Mouse (Mus musculus): ENCODE data around the gene Cnn3.

The Cnn3 gene

DNA sequence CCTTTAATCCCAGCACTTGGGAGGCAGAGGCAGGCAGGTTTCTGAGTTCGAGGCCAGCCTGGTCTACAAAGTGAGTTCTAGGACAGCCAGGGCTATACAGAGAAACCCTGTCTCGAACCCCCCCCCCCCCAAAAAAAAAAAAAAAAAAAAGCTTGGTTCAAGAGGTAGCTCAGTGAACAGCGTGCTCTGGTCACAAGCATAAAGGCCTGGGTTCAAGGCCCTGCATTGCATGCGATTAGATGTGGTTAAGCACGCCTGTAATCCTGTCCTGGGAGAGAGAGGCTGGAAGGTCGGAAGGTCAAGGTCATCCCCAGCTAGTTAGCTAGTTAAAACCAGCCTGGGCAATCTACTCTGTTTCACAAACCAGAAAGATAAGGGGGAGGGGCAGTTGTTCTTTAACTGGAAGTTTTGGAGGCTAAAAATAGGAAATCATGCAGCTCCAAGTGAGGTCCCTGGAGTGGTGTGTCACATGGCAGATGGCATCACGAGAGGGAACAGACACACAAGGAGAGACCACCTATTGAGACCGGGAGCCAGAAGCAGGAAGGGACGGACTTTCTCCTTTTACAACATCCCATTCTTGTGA lies 7.4 kb upstream of the Cnn3 start:
- DNase-seq, result peak; percentile 61

DNA sequence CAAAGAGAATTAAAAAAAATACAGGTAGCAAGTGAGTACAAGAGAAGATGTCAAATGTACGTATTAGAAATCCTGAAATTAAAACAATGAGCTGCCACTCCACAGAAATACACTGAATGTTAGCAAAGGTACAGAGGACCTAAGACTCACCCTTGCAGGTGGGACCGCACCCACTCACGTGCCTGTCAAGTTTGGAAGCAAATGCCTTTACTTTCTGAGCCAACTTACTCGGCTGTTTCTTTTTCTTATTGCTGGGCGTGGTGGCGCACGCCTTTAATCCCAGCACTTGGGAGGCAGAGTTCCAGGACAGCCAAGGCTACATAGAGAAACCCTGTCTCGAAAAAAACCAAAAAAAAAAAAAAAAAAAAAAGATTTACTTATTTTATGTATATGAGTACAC lies 3.9 kb upstream of the Cnn3 start:
- DNase-seq, result no peak

DNA sequence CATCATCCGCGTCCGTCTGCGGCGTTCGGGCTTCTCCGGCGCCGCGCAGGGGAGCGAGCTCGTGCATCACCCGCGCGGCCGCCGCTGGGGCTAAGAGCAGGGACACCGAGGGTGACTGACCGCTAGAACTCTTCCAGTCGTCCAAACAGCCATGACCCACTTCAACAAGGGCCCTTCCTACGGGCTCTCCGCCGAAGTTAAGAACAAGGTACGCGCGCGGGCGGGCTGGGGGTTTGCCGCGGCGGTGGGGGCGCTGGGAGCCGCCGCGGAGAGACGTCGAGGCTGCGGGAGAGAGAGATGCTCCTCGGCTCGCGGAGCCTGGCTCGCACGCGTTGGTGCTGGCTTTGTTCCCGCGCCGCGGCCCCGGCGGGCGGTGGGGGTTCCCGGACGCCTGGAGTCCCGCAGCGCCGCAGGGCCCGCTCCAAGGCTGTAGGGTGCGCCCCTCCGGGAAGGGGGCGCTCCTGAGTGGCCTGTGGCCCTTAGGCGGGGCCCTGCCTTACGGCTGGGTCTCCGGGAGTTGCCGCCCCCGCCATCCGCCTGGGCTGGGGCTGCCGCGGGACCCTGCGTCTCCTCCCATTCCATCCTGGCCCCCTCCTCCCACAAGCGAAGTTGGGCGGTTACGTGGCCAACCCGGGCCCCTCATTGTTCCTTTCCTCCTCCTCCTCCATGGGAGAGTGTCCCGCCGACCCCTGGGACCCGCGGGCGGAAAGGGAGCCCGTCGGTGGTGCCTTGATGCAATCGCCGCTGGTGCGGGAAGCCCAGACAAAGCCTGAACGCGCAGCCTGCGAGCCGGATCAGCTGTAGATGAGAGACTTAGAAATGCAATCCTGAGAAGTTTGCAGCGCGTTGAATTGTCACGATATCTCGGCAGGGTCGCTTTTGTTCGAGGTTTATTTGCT lies 573 bp downstream of the Cnn3 start:
- DNase-seq, result peak; percentile 80

DNA sequence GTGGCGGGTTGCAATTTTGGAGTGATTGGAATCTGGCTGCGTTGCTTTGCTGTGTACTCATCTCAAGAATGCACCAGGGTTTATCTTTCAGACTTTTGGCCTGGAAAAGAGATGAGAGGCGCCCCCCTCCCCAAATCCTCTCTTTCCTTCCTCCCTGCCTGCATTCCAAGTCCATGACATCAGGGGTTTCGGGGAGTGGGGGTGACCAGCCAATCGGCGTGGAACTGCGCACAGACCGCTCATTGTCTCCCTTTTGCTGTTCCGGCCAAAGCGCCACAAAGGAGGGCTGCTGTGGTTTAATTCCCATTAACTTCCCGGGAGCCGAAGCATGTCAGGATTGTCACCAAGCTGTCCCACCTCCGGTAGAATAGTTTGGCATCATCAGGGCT lies 1.2 kb downstream of the Cnn3 start:
- DNase-seq, result peak; percentile 61

DNA sequence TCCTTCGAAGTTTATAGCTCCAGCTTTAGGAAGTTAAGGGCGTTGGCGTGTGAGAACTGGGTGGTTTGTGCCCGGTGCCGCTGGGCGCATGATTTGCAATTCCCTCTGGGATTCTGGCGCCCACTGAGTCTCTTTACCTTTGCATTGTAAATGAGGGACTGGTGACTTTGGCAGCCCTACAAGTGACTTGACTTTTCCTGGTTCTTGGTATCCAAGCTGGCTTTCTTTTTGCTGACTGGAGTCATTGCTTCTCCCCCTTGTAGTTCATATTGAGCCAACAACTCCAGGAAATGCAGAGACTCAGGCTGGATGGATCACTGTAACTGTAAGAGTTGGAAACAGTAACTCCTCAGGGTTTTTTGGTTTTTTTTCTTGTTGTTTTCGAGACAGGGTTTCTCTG lies 1.9 kb downstream of the Cnn3 start:
- DNase-seq, result peak; percentile 64

DNA sequence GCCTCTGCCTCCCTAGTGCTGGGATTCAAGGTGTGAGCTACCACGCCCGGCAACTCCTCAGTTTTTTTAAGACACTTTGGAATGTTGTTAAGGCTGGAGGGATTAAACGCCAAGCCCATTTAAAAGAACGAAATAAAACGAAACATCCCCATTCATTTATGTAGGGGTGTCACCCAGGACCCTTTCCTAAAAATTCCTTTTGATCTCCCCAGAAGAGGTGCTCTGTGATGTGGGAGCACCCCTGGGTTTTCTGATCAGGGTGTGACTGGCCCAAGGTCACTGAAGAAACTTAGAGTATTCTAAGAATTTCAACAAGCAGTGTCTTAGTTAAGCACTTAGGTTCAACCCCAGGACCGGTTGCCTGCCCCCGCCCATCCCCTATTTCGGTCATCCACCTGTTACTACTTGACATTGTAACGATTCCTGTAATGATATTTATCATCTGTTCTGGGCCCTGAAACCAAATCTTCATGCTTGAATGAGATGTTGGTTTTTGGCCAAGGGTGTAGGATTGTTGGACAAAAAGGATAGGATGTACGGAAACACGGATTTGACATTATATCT lies 2.5 kb downstream of the Cnn3 start:
- DNase-seq, result no peak

DNA sequence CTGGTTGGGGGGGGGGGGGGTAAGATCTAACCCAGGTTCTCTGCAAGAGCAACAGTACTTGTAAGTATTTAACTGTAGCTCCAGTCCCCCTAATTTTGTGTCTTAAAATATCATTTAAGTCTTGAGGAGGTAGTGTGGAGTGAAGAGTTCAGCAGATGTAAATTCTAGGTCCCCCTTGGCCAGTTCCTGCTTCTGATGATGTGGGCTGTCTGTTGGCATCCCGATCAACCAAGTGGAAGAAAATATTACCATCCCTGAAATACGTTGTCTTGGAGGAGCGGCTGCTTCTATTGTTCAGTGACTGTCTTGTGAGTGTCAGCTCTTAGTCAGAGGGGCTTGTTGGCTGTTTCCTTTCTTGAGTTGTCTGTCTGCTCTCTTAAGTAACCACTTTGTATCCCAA lies 3.2 kb downstream of the Cnn3 start:
- no peak for DNase-seq

DNA sequence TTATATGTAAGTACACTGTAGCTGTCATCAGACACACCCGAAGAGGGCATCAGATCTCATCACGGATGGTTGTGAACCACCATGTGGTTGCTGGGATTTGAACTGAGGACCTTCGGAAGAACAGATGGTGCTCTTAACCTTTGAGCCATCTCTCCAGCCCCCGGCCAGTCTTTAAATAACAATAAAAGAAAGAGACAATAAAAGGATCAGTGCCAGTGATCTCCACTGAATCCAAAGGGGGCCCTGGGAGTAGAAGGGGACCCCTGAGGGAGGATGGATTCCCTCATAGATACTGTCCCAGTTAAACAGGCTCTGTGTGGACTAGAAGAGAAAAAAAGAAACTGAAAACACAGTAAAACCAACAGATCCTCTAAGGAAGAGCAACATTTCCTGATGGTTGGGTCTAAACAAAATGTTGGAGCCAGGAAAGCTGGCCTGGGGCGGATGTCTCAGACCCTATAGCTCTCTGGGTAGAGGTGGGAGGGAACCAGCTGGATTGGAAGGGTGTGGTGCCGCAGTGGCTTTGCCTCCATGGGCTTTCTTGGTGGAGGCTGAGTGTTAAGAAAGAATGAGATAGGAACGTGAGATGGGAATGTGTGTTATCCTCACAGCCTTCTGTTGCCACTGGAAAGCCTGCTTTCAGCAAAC lies 4.1 kb downstream of the Cnn3 start:
- DNase-seq, result no peak

DNA sequence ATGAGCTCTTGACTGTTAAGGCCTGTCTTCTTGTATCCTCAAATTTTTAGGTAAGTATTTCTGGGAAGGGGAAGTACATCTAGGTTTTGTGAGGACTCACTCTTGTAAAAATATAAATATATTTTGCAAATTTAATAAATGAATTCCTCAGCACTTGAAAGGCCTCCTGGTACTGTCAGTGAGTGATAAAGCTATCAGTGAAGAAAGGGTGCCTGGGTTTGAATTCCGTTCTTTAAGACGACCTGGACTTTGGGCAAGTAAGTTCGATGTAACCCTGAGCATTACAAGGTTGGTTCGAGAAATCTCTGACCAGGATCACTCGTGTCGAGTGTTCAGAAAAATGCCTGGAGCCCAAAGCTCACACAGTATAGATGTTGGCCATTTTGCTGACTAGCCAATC lies 7.1 kb downstream of the Cnn3 start:
- DNase-seq, result no peak

DNA sequence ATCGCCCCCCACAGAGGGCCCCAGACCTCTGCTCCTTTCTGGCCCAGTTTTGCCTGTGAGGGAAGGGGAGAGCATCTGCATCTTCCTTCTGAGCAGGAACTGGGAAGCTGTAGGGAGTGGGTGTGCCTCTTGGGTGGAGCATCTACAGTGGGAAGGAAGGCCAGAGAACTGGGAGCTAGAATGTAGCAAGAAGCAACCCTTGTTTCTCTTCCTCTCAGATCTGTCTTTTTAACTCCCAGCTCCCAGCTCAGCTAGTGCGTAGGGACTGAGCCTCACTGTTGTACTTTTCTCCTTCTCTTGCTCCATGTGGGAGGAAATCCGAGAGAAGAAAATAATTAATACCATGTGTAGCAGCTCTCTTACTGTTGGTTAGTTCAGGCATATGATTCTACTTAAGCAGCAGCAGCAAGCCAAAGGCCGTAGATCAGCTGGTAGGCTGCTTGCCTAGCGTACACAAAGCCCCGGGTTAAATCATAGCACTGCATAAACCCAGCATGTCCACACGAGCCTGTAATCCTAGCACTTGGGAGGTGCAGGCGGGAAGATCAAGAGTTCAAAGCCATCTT lies 7.8 kb downstream of the Cnn3 start:
- no peak for DNase-seq

DNA sequence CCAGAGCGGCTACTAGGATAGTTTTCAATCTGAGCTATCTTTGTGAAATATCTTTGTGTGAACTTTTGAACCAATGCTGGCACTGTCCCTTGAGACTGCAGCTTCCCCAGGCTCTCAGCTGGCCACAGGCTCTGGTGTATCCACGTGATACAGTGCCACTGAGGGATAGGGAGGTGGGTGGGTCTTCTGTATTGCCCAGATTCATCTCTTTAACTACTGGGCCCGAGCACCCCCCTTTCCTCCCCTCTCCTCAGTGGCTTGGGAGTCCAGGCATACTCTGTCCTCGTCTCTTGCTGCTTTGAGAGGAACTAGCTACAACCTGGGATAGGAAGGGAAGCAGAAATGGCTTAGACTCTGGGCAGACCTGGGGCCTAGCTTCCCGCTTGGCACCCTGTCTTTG lies 9.0 kb downstream of the Cnn3 start:
- DNase-seq, result no peak

DNA sequence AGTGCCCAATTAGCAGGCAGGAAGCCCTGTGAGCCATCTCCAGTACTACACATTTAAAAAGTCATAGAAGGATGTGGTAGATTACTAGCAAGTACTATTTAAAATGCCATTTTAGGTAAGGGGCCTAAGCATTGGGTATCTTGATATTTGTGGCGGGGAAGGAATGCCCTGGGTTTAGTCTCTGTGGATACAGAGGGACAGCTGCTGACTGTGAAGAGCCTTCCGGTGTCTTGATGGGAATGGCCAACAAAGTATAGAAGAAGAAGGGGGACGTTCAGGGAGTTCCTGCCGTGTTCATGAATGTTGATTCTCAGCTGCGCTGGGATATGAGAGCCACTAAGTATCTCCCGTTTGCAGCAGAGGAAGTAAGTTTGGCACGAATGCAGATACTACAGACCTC lies 10.8 kb downstream of the Cnn3 start:
- no peak for DNase-seq

DNA sequence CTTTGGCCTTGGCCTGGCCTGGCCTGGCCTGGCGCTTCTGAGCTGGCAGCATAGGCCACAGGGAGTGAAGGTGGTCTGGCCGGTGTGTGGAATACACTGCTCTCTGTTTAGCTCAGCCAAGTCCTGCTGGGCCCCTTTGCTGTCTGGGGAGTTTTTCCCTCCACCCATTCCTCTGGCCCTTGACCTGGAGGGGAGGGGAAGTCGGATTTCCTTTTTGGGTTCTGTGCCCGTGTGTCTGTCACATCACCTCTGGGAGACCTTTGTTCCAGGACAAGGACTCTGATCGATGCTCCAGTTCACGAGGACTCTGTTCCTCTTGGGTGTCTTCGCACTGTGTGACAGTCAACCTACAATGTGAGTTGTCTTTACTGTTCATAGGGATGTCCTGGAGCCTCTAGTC lies 11.7 kb downstream of the Cnn3 start:
- DNase-seq, result peak; percentile 61

DNA sequence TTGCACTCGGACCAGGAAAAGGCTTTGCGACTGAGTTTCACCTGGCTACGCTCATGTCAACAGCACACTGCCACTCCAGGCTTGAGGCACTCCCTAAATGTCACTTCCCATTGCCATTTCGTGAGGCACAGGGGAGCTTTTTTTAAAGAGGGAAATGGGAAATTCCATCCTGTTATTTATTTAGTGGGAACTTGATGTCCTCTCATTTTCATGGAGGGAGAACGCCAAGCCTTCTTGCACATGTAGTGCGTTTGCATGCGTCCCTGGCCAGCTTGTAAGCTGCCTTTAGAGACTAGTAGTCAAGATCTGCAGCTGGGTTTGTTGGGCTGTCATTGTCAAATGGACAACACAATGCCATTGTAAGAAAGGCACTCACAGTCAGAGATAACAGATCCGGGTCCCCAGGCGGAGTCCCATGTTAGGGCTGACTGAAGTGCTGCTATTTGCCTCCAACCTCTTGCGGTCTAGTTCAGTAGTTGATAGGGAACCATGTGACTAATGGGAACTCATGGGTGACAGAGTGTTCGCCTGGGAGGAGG lies 13.4 kb downstream of the Cnn3 start:
- peak; percentile 41 for DNase-seq

DNA sequence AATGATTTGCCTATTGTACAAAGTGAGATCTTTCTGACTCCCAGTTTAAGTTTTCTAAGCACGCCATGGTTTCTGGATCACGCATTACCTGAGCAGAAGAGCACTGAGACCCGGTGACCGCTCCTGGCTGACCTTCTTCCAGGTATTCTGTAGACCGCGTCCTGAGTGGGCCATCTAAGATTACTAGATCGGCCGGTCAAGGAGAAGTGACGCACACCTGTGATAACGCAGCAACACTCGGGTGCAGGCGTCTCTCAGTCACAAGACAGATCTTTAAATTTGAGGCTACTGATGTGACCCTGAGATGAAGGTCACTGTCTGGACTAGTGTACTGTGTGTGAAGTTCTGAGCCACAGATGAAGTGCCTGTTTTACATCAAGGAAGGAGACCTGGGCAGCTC lies 15.2 kb downstream of the Cnn3 start:
- DNase-seq, result no peak

DNA sequence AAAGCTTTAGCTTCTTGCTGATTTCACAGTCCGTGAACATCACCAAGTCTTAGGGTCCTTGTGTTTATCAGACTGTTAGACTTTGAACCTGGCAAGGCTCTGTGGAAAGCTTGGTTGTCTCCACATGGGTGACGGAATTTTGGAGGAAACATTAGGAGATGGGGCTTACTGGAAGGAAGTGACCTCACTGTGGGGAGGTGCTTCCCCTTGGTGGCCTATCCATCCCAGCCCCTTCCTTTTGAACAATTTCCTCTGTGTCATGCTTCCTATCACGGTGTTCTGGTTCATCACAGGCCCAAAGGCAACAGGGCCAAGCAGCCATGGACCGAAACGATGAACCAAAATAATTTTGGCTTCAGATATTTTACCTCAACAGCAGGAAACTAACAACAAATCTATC lies 16.0 kb downstream of the Cnn3 start:
- peak; percentile 43 for DNase-seq

DNA sequence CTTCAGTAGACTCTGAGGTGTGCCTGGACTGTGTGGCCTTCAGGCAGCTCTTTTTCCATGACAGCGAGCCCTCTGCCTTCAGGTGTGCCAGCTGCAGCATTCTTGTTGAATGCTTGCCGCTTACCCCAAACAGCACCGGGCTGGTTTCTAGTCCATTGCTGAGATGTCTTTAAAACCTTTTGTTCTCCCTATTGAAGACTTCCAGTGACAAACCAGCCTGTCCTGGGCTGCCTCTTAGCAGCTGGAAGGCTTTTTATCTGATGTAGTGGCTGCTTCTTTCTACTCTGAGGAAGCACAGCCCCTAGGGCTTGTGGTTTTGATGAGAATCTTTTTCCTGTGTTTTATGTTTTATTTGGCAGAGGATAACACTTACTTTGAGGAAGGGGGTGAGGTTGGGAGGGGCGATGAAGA lies 17.6 kb downstream of the Cnn3 start:
- DNase-seq, result no peak

DNA sequence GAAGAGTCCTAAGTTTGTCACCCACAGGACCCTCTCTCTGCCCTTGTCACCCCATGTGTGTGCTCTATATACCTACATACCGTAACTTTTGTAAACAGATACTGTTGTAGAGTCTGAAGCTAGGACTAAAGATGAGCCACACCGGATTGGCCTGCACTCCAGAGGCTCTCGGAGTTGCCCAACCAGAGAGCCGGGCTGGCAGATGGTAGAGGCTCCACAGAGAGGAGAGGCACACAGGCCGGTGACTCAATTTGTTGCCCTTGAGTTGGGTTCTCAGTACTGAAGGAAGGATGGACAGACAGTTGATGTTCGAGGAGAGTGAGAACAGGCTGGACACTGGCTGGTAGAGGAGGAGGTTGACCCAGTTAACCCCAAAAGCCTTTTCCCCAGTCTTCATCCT lies 18.1 kb downstream of the Cnn3 start:
- DNase-seq, result no peak

DNA sequence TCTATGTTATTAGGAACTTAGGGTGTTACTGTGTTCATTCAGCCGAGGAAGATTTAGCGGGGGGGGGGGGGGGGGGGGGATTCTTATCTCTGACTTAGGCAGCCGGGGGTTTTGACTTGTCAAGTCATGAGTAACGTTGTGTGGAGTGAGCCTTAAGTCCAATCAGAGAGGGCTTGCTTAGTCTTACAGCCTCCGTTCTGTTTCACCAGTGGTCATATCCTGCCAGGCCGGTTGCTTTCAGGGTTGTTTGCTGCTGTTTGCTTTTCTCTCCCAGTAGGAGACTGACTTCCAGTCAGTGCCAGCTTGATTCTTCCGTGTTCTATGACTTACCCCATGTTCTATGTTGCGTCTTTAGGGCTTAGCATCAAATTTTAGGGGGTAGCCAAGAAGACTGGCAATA lies 20.2 kb downstream of the Cnn3 start:
- DNase-seq, result no peak

DNA sequence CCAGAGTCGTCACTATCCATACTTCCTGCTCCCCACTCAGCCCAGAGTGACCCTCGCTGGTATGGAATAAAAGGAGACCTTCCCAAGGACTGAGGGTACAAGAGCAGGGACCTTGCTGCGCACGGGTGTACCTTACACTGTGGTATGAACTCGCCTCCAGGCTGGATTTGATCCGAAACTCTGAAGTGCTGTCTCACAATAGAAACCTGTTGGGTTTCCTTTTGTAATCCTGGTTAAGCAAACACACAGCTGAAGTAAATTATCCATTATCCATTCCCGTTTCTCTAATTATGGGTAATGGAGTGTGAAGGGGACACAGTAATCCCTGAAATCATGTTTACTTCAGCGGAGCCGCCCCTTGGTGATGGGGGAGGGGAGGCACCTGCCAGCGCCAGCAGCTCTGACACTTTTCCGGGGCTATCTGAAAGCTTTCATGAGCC lies 21.8 kb downstream of the Cnn3 start:
- peak; percentile 73 for DNase-seq

DNA sequence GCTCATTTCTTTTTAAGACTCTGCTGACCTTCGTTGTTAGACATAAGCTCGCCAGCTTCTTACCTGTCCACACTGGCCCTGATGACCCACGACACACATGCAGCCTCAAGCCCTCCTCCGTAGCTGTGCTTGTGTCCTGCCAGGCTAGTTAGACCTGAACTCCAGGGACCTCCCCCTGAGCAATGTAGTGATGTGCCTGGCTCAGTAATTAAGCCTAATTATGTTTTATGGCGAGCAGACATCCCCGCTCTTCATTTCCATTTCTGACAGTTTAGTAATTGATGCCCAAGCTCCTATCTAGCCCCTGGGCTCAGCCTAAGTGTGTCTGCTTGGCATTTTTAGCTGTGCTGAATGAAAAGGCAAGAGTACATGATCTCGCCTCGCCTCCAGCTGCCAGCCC lies 22.3 kb downstream of the Cnn3 start:
- DNase-seq, result no peak

DNA sequence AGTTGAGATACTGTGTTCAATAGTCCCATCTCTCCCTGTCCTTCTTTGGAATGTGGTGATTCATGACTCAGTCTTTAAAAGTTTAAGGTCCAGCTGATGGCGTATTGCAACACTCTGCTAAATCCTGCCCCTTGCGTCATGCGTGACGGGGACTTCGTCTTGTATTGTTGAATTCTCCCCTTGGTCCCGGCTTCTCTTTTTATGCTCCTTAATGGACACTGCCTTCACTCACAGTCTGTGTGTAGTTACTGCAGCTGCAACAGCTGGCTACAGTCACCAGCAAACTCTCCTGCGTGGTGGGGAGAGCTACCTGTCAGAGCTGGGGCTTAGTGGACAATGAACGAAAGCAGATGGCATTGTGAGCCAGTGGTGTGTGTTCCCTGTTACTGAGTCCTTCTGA lies 23.2 kb downstream of the Cnn3 start:
- DNase-seq, result peak; percentile 63

DNA sequence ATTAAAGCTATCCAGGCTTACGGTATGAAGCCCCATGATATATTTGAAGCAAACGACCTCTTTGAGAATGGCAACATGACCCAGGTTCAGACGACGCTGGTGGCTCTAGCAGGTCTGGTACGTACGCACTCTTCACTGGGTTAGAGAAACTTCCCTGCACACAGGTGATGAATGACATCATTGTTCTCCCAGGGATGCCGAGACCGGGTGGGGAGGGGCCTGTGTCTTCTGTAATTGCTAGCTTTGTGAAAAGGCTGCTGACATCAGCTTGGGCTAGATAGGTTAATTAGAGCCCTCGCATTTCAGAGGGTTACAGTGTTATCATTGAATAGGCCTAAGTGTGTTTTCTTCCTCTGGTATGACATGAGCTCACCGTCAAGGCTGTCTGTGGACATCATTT lies 25.1 kb downstream of the Cnn3 start:
- no peak for DNase-seq

Data from kidney, adult 9 months (tissue).